Mouse (Mus musculus) cortical plate, adult 2 months (tissue): ENCODE measurements around the gene Dazap1.

Source experiments
- CTCF ChIP-seq: fragments of 200-500 bp; IDR thresholded peaks from 2 replicates; pipeline ENCODE4 v1.5.1; 2011; ENCODE audit warnings: mild to moderate bottlenecking, control low read depth, low read length; ENCODE audit not compliant: insufficient read depth; ENCODE audit errors: extremely low read depth
- POLR2A ChIP-seq: fragments of 200-500 bp; IDR thresholded peaks from 2 replicates; pipeline ENCODE4 v1.6.1; 2011; ENCODE audit warnings: mild to moderate bottlenecking, low read length, control low read depth; ENCODE audit not compliant: insufficient read depth; ENCODE audit errors: extremely low read depth

DNA sequence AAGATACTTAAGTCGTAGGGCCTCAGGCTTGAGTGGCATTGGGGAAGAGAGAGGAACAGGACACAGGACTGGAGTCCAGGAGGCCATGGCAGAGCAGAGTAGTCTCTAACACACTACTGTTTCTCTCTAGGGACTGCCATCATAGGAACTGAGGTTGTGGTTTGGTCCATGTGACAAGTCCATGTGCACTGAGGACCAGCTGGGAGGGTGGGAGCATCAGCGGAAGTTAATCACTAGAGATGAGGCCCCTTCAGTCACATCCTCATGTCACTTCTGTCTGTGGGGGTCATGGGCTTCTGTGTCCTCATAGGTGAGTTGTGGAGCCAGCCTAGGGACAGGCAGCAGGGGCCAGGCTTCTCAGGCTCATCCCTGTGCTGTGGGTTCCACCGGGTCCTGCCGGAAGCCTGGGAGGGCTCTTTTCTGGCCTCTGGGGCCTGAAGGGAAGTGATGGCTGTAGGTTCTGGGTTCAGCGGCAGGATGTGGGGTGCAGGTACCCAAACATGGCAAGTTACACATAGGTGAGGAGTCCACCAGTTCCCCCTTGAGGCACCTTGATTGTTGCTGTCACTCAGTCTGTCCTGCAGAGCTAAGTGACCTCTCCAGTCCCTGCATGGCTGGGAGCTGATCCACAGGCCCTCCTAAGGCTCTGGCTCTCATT is 10.0 kb downstream of the Dazap1 start:
- TF ChIP-seq CTCF (no peak), POLR2A (no peak)
